Comparison of ENCODE assay signal across 9 mouse cellular contexts in the genomic region with DNA sequence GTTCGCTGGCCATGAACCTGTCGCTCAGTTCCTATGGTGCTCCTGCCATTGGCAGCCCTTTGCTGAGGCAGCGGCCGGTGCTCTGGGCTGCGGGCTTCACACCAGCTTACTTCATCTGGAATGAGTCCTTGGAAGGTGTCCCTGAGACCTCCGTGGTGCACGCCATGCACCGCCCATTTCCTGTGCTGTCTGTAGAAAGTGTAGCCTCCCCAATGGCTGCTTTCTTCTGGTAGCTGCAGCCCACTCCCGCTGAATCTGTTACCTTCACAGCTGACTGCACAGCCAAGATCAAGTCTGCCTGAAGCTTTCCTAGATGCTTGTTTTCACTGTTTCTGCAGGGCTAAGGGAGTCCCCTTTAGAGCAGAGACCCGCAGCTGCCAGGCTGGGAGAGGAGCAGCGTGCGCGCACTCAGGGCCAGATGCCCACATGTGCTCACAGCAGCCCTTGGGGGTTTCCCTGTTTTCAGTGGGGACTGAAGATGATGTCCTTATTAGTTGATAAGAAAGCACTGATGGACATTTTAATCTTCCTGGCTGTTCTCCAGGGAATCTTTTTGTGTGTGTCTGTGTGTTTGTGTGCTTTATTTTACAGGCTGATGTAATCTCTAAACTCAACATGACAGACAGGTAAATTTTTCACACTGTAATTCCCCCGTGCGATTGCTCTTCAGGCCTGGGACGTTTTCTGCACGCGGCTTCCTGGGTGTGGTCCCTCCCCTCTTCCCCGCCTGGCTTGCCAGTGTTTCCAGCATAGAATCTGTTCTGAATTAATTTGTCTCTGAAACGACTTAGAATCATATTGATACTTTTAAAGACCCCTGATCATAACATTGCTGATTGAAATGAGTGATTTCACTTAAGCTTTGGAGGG. TPM values are rescaled to one million over a fixed set of nuclear protein-coding genes. Genes with fewer than 3 reads are reported as not detected.
A peak's percentile ranks its signal among the peaks of the same experiment; 100 is the strongest.
DNase-seq lines count a peak whose midpoint lies in the region; ATAC-seq and TF ChIP-seq lines count a peak whose summit lies in the region.
"Had no signal": no experiment of that assay in that cellular context is flagged by ENCODE, and none has a peak within 500 bp of the region (broad histone marks: within the 10 kb centered on the region; RNA-seq: fewer than 3 reads in every experiment).

No protein-coding gene starts in this region.

- H3K27ac ChIP-seq in heart, embryonic 12.5 days (ENCODE audit: poor library complexity, severe bottlenecking): 0 out of 2 replicates have a peak overlapping the region, but pooled peaks have one; percentile 36
- no peak overlapping the region for H3K27ac ChIP-seq in midbrain, embryonic 14.5 days (replicated peaks; ENCODE audit: low read depth, low read length)
- H3K27ac ChIP-seq in midbrain, embryonic 10.5 days (replicated peaks): no peak overlapping the region
- H3K27ac ChIP-seq in liver, embryonic 14.5 days: peak overlapping the region; percentile 70
- H3K27ac ChIP-seq: forebrain, embryonic 12.5 days had no signal

- H3K36me3 ChIP-seq in heart, embryonic 12.5 days: peaks cover 84% of the 10 kb centered on the region
- peaks cover 79% of the 10 kb centered on the region for H3K36me3 ChIP-seq in midbrain, embryonic 14.5 days (ENCODE audit: control insufficient read depth, insufficient read depth, low read length)
- peaks cover 96% of the 10 kb centered on the region for H3K36me3 ChIP-seq in midbrain, embryonic 10.5 days
- H3K36me3 ChIP-seq in liver, embryonic 14.5 days (replicated peaks; ENCODE audit: control insufficient read depth, insufficient read depth, low read depth): peaks cover 51% of the 10 kb centered on the region

- no peak for ATAC-seq in heart, embryonic 12.5 days (ENCODE audit: insufficient number of reproducible peaks, low FRiP score)
- no peak for ATAC-seq in midbrain, embryonic 14.5 days (ENCODE audit: low FRiP score, low TSS enrichment)
- ATAC-seq in liver, embryonic 14.5 days (ENCODE audit: insufficient read depth): no peak

- H3K27me3 ChIP-seq in heart, embryonic 12.5 days (replicated peaks): no peaks in the 10 kb centered on the region
- no peaks in the 10 kb centered on the region for H3K27me3 ChIP-seq in midbrain, embryonic 14.5 days (ENCODE audit: control insufficient read depth, insufficient read depth, low read length)
- H3K27me3 ChIP-seq in midbrain, embryonic 10.5 days (ENCODE audit: low read depth, poor library complexity, severe bottlenecking): no peaks in the 10 kb centered on the region
- H3K27me3 ChIP-seq in liver, embryonic 14.5 days (ENCODE audit: control insufficient read depth, insufficient read depth, low read length): no peaks in the 10 kb centered on the region
- H3K27me3 ChIP-seq: forebrain, embryonic 12.5 days had no signal

- no peaks in the 10 kb centered on the region for H3K9me3 ChIP-seq in heart, embryonic 12.5 days (replicated peaks)
- no peaks in the 10 kb centered on the region for H3K9me3 ChIP-seq in midbrain, embryonic 14.5 days (ENCODE audit: control insufficient read depth, low read length)
- H3K9me3 ChIP-seq in midbrain, embryonic 10.5 days (replicated peaks): no peaks in the 10 kb centered on the region
- H3K9me3 ChIP-seq in liver, embryonic 14.5 days (ENCODE audit: control insufficient read depth, low read length): no peaks in the 10 kb centered on the region
- H3K9me3 ChIP-seq: forebrain, embryonic 12.5 days had no signal

- no peak for TF ChIP-seq CTCF in liver, embryonic 14.5 days (IDR thresholded peaks at IDR 0.05; ENCODE audit: low read depth)

- peaks cover 20% of the 10 kb centered on the region for H3K4me1 ChIP-seq in heart, embryonic 12.5 days (replicated peaks)
- no peaks in the 10 kb centered on the region for H3K4me1 ChIP-seq in midbrain, embryonic 14.5 days (ENCODE audit: control insufficient read depth, insufficient read depth, low read length)
- H3K4me1 ChIP-seq in midbrain, embryonic 10.5 days: 0 out of 2 replicates have a peak, but pooled peaks cover 6% of the 10 kb centered on the region
- peaks cover 22 to 25% of the 10 kb centered on the region in 2 experiments for H3K4me1 ChIP-seq in liver, embryonic 14.5 days (replicated peaks; ENCODE audit: control insufficient read depth in 2 of 2, insufficient read depth in 2 of 2, low read length in 1 of 2)
- H3K4me1 ChIP-seq: forebrain, embryonic 12.5 days had no signal

- TF ChIP-seq EP300 in liver, embryonic 14.5 days (IDR thresholded peaks at IDR 0.05; ENCODE audit: low read depth): no peak

- no peak overlapping the region for H3K9ac ChIP-seq in heart, embryonic 12.5 days
- no peak overlapping the region for H3K9ac ChIP-seq in midbrain, embryonic 14.5 days (replicated peaks; ENCODE audit: low read length)
- H3K9ac ChIP-seq in liver, embryonic 14.5 days (replicated peaks): no peak overlapping the region
- H3K9ac ChIP-seq: forebrain, embryonic 12.5 days had no signal

- H3K4me2 ChIP-seq in heart, embryonic 12.5 days: no peak overlapping the region
- no peak overlapping the region for H3K4me2 ChIP-seq in midbrain, embryonic 14.5 days (ENCODE audit: low read length)
- H3K4me2 ChIP-seq in liver, embryonic 14.5 days (ENCODE audit: low read depth): no peak overlapping the region
- H3K4me2 ChIP-seq: forebrain, embryonic 12.5 days had no signal

- WGBS in heart, embryonic 12.5 days: 72% methylated on average over 20 of the region's 20 CpGs
- 78% methylated on average over 20 of the region's 20 CpGs for WGBS in midbrain, embryonic 14.5 days
- 91% methylated on average over 20 of the region's 20 CpGs for WGBS in midbrain, embryonic 10.5 days
- 63% methylated on average over 20 of the region's 20 CpGs for WGBS in liver, embryonic 14.5 days (ENCODE audit: insufficient replicate concordance)

- no peak for DNase-seq in heart, adult 18-20 months
- peak; percentile 4 for DNase-seq in midbrain, embryonic 14.5 days
- no peak for DNase-seq in midbrain, embryonic 10.5 days (ENCODE audit: low spot score)
- peak; percentile 47 for DNase-seq in adrenal gland, adult 8-10 months
- DNase-seq in liver, embryonic 14.5 days (ENCODE audit: low read depth in 3 of 3, low spot score in 3 of 3): no peak
- DNase-seq in urinary bladder, postnatal 36 days (ENCODE audit: low spot score in 2 of 2): no peak
- no peak for DNase-seq in right cerebral cortex, postnatal 25 days

- no peak overlapping the region for H3K4me3 ChIP-seq in heart, embryonic 12.5 days
- no peak overlapping the region for H3K4me3 ChIP-seq in midbrain, embryonic 14.5 days (replicated peaks; ENCODE audit: low read depth, low read length)
- H3K4me3 ChIP-seq in midbrain, embryonic 10.5 days: no peak overlapping the region
- no peak overlapping the region for H3K4me3 ChIP-seq in liver, embryonic 14.5 days (ENCODE audit: insufficient read depth in 1 of 2, low read depth in 2 of 2, low read length in 2 of 2)
- H3K4me3 ChIP-seq: forebrain, embryonic 12.5 days had no signal

RNA-seq across cellular contexts. Expression of a gene that starts 24.6 kb away (rescaled TPM):
- polyA plus RNA-seq in heart, embryonic 12.5 days (2016; fragmentation: Nextera tagmentation; extraction: Ambion mirVana): 22.6 and 25.6 TPM in 2 replicates
- 10 to 100 TPM; 20.5 to 26.8 TPM for total RNA-seq in heart, adult 18-20 months (2021)
- polyA plus RNA-seq in midbrain, embryonic 14.5 days (2014; fragmentation: Nextera tagmentation; extraction: Ambion mirVana): 15.5 and 19.2 TPM in 2 replicates
- 21.6 and 25.6 TPM in 2 replicates for polyA plus RNA-seq in midbrain, embryonic 10.5 days (2016; fragmentation: Nextera tagmentation; extraction: Ambion mirVana)
- total RNA-seq in adrenal gland, adult 8-10 months (2022): 10 to 100 TPM; 39.8 to 87.3 (median 53.6) TPM
- 13.9 and 18.1 TPM in 2 replicates for polyA plus RNA-seq in liver, embryonic 14.5 days (2012; rRNA removed)
- polyA plus RNA-seq in liver, embryonic 14.5 days (2014; fragmentation: Nextera tagmentation; extraction: Ambion mirVana): 8.7 and 9.1 TPM in 2 replicates

RNA-seq across cellular contexts. Expression of a gene that starts 46.3 kb away (rescaled TPM):
- polyA plus RNA-seq in heart, embryonic 12.5 days (2016; fragmentation: Nextera tagmentation; extraction: Ambion mirVana): 61.4 and 62.9 TPM in 2 replicates
- 10 to 100 TPM; 72.0 to 72.3 TPM for total RNA-seq in heart, adult 18-20 months (2021)
- polyA plus RNA-seq in midbrain, embryonic 14.5 days (2014; fragmentation: Nextera tagmentation; extraction: Ambion mirVana): 127 and 146 TPM in 2 replicates
- polyA plus RNA-seq in midbrain, embryonic 10.5 days (2016; fragmentation: Nextera tagmentation; extraction: Ambion mirVana): 139 and 154 TPM in 2 replicates
- total RNA-seq in adrenal gland, adult 8-10 months (2022): 100 to 1,000 TPM in 2 of 4 experiments, 10 to 100 TPM in 2; 74.5 to 110 (median 100) TPM
- polyA plus RNA-seq in liver, embryonic 14.5 days (2012; rRNA removed): 21.7 and 23.9 TPM in 2 replicates
- polyA plus RNA-seq in liver, embryonic 14.5 days (2014; fragmentation: Nextera tagmentation; extraction: Ambion mirVana): 25.8 and 28.4 TPM in 2 replicates

RNA-seq across cellular contexts. Expression of a gene that starts 46.5 kb away (rescaled TPM):
- 14.6 and 15.4 TPM in 2 replicates for polyA plus RNA-seq in heart, embryonic 12.5 days (2016; fragmentation: Nextera tagmentation; extraction: Ambion mirVana)
- 10 to 100 TPM; 13.1 to 16.4 TPM for total RNA-seq in heart, adult 18-20 months (2021)
- polyA plus RNA-seq in midbrain, embryonic 14.5 days (2014; fragmentation: Nextera tagmentation; extraction: Ambion mirVana): 27.4 and 29.9 TPM in 2 replicates
- polyA plus RNA-seq in midbrain, embryonic 10.5 days (2016; fragmentation: Nextera tagmentation; extraction: Ambion mirVana): 19.1 and 23.5 TPM in 2 replicates
- total RNA-seq in adrenal gland, adult 8-10 months (2022): 10 to 100 TPM; 34.8 to 49.8 (median 38.9) TPM
- 7.6 and 8.6 TPM in 2 replicates for polyA plus RNA-seq in liver, embryonic 14.5 days (2012; rRNA removed)
- 6.8 and 7.5 TPM in 2 replicates for polyA plus RNA-seq in liver, embryonic 14.5 days (2014; fragmentation: Nextera tagmentation; extraction: Ambion mirVana)

Comparison
In these comparisons a context has a peak if more than half of its experiments do, and no peak if none do; other contexts are left out.
1. DNase-seq: peak in midbrain, embryonic 14.5 days (single experiment) and adrenal gland, adult 8-10 months (single experiment); none in heart, adult 18-20 months (0 of 2), midbrain, embryonic 10.5 days (single experiment), liver, embryonic 14.5 days (0 of 3), urinary bladder, postnatal 36 days (0 of 2) and right cerebral cortex, postnatal 25 days (single experiment).
2. H3K27ac ChIP-seq: peak in heart, embryonic 12.5 days (single experiment) and liver, embryonic 14.5 days (single experiment); none in midbrain, embryonic 14.5 days (single experiment) and midbrain, embryonic 10.5 days (single experiment).